Mouse (Mus musculus) kidney, adult 2 months (tissue): ENCODE data around the gene Klk4.

ENCODE experiments used
- CTCF ChIP-seq: fragments of 200-500 bp; conservative IDR thresholded peaks from 2 replicates; pipeline ENCODE4 v1.5.1; 2011; ENCODE audit warnings: low read depth, mild to moderate bottlenecking, control low read depth, low read length, moderate library complexity, mixed read lengths; ENCODE audit not compliant: insufficient read depth, insufficient read length
- POLR2A ChIP-seq: fragments of 200-500 bp; IDR thresholded peaks from one replicate; pipeline ENCODE4 v1.6.1; 2011; ENCODE audit warnings: low read depth, low read length, control low read depth

DNA sequence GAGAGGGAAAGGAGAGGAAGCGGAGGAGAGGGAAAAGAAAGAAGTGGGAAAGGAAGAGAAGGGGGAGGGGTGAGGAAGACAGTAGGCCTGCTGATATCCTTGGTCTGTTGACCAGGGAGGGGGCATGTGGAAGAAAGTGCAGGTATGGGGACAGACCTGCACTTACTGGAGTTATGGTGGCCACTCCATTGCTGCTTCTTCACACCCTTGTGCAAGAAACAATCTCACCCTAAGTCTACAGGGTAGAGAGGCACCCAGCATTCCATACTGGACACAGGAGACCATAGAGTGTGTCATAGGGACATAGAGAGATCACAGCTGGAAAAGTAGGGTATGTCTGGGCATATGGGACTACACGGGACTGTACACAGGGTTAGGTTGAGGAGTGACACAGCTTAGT lies 41.0 kb downstream of the Klk4 start:
- TF ChIP-seq POLR2A (no peak), CTCF (no peak)
